Mouse (Mus musculus): ENCODE results near the gene Patl2.

- TF ChIP-seq CTCF (IDR thresholded peaks at IDR 0.05) (no peak), EP300 (IDR thresholded peaks at IDR 0.05) (no peak)
Measured at GRCm38 (mm10) chr2:122153681-122154365, 32.2 kb downstream of the Patl2 start.
